Mouse (Mus musculus) kidney, postnatal 4 days (tissue): Measurements from ENCODE around the gene Kncn.

ENCODE experiments used
- DNase-seq, 2 experiments: peaks; one replicate each; pipeline ENCODE4 v3.0.0; 2021; ENCODE audit warnings: mixed read lengths in 2 of 2

Gene Kncn

DNA sequence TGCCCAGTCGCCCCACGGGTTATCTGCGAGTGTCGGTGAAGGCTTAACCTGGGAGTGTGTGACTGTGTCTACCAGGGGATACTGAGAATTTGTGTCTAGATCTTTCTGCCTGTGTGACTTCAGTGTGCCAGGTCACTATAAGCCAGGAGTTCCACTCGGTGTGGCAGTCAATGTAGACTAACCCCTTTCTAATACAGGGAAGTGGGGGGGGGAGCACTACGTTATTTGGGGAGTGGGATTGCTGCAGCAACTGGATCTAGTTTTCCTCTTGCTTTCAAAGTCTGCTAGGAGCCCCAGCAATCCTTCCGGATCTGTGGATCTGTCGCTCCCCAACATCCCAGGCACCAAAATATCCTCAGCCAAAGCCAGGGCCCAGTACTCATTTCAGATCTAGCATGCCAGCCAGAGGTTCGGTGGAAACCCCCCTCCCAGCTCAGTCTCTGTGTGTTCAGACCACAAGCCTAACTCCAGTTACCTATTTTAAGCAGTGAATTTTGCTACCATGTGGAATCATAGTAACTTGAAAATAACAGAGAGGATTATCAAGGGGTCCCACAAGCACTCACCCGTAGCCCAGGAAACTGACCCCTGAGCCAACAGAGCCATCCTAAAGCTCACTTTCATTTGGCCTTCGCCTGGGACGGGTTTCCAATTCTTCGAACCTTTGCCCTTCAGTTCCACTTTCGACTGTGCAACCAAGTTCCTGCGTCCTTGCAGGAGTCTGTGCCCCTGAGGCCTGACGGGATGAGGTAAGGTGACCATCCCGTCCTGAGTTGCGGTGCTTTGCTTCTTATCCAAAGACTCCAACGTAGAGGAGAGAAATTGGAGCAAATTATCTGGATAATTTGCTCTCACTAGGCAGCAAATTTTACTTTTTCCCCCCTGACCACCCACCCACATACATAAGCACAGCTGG is 53.1 kb downstream of the Kncn start:
- DNase-seq: no peak

DNA sequence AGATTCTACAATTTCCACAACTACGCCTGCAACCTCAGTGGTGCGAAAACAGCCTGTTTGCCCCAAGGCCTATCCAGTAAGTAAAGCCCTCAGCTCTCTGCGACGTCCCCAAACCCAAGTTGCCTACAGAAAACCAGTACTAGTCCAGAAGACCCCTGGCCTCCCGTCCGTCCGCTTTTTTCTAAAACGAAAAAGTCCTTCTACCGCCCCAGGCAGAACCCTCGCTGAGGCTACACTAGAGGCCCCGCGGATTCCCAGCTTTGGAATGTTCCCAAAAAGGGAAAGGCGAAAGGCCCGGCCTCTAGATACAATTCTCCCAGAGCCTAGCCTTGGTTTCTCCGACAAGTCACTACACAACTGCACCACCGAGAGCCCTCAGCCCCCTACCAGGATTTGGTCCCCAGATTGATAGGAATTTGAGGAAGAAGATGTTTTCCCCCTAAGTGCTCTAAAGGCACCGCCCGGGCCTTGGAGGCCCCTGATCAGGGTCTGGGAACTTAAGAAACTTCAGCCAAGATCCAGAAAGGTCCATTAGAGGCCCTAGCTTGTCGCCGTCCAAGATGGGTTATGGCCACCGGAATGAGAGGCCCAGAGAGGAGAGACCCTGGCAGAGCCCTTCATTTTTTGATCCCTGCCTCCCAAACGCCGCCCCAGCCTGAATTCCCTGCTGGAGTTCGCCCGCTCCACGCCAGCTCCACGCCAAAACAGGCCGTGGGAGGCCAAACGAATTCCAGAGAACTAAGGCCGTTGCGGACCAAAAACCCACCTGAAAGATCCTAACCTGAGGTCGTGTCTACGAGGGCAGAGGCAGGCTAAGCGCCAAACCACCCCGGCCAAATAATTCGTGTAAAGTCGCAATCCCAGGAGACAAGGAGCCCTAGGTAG is 54.3 kb downstream of the Kncn start:
- peak; percentile 48 to 61 for DNase-seq
